Mouse (Mus musculus) neural tube, postnatal 0 days (tissue): ENCODE measurements around the gene Got2. TPM values are rescaled to one million over a fixed set of nuclear protein-coding genes. Genes with fewer than 3 reads are reported as not detected.

Experiments
- polyA plus RNA-seq: library from polyadenylated mRNA; unstranded; fragments of >200 nt; fragmentation: Nextera tagmentation; extraction: Ambion mirVana; gene quantifications from 2 replicates; pipeline ENCODE4 v1.2.1, GENCODE M21; 2015

Got2 gene
- 226 and 236 TPM in 2 replicates for polyA plus RNA-seq

GRCm38 (mm10) chr8:95888285-95889136 lies at the start of gene Got2:
Gene Got2 (minus strand): TSS chr8:95888547.

GRCm38 (mm10) chr8:95853102-95853843 lies 35.1 kb downstream of the Got2 start, which contains the start of gene Slc38a7:
Gene Slc38a7 (minus strand): TSS chr8:95853539.

GRCm38 (mm10) chr8:95825162-95825561 lies 63.2 kb downstream of the Got2 start, which contains the start of gene Sap18b:
Gene Sap18b (plus strand): TSS chr8:95825346.

Other genes with a start within 250 kb of the Got2 start
- 759 and 799 TPM in 2 replicates for gene Ndrg4, start 211.6 kb downstream of the Got2 start, polyA plus RNA-seq
- 33.3 and 33.4 TPM in 2 replicates for gene Setd6, start 172.7 kb downstream of the Got2 start, polyA plus RNA-seq
- gene Cnot1, start 81.1 kb downstream of the Got2 start, polyA plus RNA-seq, result 19.3 and 22.8 TPM in 2 replicates
- gene Sap18b, start 63.2 kb downstream of the Got2 start, polyA plus RNA-seq, result 270 and 337 TPM in 2 replicates
- 17.4 and 17.8 TPM in 2 replicates for gene Slc38a7, start 35.0 kb downstream of the Got2 start, polyA plus RNA-seq